Mouse (Mus musculus) adrenal gland, adult 8-10 months (tissue): ENCODE data around the gene Rnf135. TPM values are rescaled to one million over a fixed set of nuclear protein-coding genes. Genes with fewer than 3 reads are reported as not detected.
"Not testable (repeated sequence)": the region's sequence is repeated elsewhere in the genome, so short reads cannot be mapped to it uniquely, and the experiment has no call there.

Experiments used
- DNase-seq: peaks from one replicate; pipeline ENCODE4 v3.0.0; 2022
- total RNA-seq, 4 experiments: library from RNA; stranded (reverse); gene quantifications; 2 replicates each; pipeline ENCODE4 v1.2.4; 2022

The Rnf135 gene
- total RNA-seq, result 10 to 100 TPM; 13.4 to 16.8 (median 13.7) TPM

DNA sequence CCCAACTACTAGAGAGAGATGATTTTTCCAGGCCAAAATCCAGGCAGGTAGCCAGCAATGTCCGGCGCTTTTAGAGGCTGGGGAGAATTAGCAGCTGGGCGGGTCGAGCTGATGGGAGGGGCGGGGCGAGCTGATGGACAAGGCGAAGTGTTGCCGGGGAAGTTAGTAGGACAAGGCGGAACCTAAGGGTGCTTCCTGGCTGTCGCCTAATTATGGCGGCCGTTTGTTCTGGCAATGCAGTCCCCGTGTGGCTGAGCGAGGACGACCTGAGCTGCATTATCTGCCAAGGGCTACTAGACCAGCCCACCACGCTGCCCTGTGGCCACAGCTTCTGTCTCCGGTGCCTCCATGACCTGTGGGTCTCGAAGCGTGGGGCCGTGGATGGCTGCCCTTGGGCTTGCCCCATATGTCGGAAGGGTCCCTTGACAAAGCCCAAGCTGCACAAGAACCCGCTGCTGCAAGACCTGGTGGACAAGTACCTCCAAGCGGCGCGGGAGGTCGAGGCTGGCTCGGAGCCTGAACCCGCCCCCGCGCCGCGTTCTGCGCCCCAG lies at the start of gene Rnf135:
Gene Rnf135, plus strand, starts transcription at position 147 of the 551 bp plus-strand sequence.
- peak; percentile 90 for DNase-seq

DNA sequence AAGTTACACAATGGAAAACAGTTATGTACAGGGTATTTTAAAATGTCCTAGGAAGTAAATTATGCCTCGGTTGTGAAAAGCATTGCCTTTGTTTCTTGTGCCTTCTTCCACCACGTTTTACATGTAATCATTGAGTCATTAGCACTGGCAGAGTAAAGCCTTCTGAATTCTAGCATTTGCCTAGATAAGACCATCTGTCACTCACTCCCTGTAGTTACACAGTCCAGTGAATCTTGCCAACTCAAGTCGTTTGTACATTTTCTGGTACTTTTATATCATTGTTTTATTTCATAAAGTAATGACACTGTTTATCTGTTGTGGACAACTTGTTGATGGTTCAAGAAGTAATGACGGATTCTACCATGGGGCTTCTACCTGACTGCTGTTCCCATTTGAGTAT lies 48.9 kb upstream of the Rnf135 start:
- no peak for DNase-seq

DNA sequence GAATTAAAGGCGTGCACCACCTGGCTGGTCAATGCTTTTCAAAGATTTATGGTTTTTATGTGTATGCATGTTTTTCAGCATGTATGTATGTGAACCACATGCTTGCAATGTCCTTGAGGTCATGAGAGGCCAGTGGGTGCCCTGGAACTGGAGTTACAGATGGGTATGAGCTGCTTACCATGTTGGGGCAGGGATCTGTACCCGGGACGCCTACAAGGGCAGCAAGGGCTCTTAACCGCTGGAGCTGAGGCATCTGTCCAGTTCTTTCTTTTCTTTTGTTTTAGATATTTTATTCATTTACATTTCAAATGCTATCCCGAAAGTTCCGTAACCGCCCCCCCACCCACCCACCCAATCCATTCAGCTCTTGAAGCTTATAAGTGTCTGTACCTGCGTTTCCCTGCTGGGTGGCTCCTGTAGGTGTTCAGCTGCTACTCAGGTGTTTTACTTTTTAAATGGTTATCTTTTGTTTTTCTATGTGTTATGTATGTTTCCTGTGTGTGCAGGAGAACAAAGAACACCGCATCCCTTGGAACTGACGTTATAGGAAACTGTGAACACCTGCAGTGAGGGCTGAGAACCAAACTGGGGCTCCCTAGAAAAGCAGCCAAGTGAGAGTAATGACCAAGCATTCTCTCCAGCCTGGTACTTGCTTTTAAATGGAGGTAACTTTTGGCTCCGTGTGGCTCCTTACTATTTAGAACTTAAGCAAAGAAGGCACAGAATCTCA lies 47.5 kb upstream of the Rnf135 start:
- DNase-seq, result no peak

DNA sequence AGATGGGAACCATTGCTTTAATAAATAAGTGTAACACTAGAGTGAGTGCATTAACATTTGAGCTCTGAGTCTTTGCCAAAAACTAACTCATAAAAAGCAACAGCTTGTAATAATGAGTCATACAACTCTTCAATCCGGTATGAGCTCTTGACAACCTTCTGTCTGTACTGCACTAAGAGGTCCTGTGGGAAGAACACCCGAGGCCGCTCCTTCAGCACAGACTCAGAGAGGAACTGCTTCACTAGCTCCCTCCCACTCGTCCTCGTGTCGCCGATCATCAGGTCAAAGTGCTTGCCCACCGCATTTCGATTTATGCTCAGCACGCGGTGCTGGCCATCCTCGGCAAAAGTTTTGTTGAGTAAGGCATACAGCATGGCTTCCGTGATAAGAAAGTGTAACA lies 46.9 kb upstream of the Rnf135 start:
- no peak for DNase-seq

DNA sequence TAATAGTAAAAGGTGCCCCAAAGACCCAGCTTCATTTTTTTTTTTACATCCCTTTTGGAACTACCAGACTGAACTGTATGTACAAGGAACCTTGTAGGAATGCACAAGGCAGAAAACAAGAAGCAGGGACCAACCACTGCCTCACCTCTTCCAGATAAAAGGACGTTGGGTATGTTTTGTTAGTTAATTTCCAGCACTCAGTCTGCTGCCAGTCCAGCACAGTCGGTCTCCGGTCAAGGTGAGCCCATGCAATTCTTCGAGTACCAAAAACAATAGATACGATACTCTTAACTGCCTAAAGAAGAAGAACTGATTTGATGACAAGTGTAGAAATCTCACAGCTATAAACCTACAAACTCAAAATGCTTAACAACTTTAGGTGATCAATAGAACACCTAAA lies 45.9 kb upstream of the Rnf135 start:
- no peak for DNase-seq

DNA sequence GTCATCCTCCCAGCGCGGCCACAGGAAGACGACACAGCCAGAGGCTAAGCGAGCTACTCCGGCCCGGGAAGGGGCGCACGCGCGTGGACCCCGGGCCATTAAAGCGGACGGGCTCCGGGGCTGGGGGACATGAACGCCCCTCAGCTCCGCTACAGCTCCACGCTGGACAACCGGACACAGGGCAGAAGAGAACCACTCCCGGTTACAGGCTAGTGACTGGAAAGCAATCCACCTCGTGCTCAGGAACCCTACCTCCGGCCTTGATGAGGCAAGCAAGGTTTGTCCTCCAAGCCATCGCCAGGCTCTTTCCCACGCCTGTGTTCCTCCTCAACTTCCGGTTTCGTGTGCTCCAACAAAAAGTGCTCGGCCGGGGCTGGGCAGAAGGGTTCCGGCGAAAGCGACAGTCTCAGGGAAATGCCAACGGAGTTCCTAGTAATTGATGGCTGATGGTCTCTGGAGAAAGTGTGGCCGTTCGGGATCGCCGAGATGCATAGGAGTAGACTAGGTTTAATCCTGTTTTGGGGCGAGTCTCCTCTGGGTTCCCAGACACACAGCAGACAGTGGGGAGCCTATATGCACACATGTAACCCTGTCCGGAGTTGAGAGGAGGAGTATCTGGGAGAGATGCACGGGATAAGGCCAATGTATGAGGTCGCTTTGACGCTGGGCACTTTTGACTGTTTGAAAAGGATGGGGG lies 41.7 kb upstream of the Rnf135 start, which contains the start of gene Tefm:
Gene Tefm, minus strand, starts transcription at position 351 of the 697 bp plus-strand sequence.
- peak; percentile 75 for DNase-seq

DNA sequence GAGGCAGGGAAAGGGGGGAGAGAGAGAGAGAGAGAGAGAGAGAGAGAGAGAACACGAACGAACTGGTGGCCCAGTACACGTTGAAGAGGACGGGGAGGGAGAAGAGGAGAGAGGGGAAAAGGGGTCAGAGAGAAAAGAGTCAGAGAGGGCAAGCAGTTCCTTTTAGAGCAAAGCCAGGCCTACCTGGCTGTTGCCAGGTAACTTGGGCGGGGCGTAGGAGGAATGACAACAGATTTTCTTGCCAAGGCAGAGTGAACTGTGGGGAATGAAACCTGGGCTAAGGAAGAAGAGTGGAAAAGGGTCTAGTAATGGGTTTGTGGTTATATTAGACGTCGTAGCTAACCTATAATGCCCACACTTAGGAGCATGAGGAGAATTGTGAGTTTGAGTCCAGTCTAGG lies 40.8 kb upstream of the Rnf135 start:
- DNase-seq, result no peak

DNA sequence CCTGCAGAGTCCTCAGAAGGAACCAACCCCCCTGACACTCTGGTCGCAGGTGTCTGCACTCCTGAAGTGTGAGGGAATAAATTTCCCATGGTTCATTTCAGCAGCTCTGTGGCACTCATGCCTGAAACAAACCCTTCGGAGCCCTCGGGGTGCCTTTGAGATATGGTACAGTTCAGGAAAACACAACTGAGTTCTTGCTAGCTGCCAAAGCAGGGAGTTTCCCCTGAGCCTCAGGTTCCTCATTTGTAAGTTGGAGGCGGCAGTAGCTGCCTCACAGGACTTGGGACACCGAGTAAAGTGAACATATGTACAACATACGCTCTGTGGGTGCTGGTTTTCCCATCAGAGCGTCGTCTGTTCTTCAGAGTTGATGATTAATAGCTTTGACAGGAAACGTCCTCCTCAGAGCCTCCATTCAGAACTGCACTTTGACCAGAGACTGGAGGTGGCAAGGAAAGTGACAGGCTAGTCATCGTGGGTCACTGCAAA lies 37.8 kb upstream of the Rnf135 start:
- no peak for DNase-seq

DNA sequence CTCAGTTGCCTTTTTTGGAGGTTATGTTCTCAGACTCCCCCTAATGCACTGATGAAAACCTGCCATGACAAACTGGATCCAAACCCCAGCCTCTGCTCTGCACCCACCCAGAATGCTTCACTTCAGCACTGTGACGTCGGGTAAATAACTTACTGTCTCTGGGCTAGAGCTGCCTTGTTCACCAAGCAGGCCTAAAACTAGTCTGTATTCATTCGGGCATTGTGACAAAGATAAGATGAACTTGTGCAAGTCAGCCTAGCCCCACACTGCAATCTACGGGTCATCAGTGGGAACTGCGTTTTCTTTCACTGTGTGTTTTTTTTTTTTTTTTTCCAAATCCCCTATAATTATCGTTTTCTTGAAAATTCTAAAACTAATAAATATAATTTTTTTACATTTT lies 35.9 kb upstream of the Rnf135 start:
- no peak for DNase-seq

DNA sequence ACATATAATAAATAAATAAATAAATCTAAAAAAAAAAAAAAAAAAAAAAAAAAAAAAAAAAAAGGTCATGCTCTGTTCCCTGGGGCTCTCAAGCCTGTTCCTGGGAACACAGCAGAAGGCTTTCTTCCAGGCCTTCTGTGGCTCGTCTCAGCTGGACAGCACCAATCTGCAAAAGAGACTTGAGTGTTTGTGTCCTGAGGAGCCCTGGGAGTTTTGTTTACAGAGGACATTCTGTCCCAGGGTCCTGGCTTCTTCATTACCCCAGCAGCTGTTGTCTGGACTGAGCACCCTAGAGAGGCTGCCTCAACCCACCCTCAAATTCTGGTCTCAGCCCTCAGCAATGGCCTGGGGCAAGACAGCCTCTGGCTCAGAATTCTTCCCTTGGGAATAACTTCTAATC lies 35.3 kb upstream of the Rnf135 start:
- DNase-seq, result no peak

DNA sequence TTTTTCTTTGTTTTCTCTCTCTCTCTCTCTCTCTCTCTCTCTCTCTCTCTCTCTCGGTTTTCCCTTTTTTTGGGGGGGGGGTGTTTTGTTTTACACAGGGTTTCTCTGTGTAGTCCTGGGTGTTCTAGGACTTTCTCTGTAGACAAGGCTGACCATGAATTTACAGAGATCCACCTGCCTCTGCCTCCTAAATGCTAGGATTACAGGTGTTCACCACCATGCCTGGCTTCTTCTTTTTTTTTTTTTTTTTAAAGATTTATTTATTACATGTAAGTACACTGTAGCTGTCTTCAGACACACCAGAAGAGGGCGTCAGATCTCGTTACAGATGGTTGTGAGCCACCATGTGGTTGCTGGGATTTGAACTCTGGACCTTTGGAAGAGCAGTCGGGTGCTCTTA lies 34.7 kb upstream of the Rnf135 start:
- DNase-seq, result not testable (repeated sequence)

DNA sequence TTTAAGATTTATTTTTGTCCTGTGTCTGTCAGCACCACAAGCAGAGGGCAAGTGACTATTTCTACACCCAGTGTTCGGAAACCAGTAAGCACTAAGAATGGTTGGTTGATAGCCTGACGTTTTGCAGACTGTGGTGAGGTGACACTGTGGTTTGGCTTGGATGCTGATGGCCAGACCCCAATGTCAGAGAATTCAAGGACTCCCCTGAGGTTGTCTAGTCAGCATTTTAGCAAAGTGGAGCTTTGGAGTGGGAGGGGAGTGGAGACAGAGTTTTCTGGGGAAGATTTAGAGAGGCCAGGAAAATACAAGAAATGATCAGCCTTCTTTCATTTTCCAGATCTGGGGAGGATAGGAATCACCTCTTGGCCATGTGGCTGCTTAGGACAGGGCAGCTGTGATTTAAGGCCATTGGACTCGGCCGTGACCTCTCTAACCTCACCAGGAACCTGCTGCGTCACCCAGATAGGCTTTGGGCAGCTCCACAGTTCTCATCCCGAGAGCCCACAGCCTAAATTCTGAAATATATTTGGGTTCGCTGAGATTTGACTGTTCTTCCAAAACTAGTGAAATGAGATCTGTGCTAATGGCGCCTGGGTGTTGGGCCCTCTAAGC lies 34.1 kb upstream of the Rnf135 start:
- no peak for DNase-seq

DNA sequence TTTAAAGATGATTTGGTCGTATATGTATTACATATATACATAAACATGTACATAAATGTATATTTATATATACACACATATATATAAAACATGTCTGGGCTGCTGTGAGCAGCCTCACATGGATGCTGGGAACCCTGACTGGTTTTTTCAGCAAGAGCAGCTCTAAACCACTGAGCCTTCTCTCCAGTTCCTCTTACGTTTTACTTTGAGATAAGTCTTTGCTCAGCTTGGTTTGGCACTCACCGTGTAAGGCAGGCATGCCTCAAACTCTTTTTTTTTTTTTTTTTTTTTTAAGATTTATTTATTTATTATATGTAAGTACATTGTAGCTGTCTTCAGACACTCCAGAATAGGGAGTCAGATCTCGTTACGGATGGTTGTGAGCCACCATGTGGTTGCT lies 33.1 kb upstream of the Rnf135 start:
- no peak for DNase-seq

DNA sequence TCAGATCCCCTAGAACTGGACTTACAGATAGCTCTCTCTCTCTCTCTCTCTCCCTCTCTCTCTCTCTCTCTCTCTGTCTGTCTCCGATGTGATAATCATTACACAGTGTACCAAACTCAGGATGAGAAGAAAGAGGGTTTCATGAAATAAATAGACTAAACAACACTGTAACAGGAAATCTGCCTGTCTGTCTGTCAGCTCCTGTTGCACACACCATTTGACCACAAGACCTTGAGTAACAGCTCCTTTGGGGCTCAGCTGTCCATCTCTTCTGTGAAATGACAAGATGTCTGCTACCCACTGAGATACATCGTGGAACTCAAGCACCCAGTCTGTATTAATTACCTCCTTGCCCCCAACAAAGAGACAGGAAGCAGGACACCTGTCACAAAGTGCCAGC lies 32.1 kb upstream of the Rnf135 start:
- DNase-seq, result no peak

DNA sequence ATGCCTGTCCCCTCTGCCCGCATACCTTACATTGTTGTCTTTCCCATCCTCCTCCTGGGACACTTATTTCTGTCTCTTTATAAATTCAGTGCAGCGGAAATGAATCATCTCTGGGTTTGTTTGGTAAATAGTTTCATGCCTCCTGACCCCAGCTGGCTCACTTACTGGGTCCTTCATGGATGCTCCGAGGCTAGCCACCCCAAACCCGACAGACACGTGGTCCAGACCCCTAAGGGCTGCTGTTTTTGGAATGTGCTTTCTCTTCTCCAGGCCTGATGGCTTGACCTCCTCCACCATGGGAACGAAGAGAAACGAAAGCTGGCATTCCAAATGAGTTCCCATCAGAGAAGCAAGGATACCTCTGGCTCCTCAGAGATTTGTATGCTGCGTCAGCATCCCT lies 31.3 kb upstream of the Rnf135 start:
- DNase-seq, result no peak

DNA sequence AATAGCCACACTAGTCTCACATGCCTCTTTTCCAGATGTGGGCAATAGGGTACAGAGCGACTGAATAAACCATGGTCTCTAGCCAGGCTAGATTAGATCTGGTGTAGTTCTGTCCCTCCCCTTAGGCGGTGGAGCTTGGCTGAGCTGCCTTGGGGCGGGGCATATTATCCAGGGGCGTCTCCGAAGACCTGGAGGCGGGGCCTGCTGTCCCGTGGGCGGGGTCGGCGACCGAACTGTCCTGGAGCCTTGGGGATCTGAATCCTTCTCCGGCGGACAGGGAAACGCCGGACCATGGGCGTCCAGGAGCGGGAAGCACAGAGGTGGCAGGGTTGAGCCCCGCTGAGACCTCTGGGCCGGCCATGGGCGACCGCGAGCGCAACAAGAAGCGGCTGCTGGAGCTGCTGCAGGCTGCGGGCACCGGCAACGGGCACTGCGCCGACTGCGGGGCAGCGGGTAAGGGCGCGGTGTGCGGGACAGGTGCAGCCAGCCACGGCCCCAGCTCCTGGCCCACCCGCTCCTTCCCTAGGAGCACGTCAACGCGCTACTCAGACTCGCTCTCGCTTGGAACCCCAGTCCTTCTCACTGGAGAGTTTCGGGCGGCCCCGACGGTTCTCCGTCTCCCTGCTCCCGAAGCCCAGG lies 29.7 kb upstream of the Rnf135 start, which contains the start of gene Adap2:
Gene Adap2, plus strand, starts transcription at position 249 of the 639 bp plus-strand sequence.
- DNase-seq, result peak; percentile 91

DNA sequence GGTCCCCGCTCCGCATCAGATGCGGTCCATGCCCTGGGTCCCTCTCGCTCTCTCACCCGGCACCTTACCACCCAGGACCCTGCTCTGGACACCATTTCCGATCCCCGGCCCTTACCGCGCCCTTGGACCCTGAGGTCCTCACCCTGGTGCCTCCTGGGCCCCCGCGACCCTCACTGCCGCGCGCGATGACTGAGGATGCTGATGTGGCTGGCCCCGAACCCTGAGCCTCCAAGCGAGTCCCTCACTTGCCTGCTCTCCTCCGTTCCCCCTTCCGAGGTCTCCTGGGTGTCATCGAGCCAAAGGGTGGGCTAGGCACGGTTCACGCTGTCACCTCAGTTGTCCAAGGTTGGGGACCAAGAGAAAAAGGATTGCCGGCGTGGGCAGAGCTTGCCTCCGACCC lies 29.1 kb upstream of the Rnf135 start:
- DNase-seq, result no peak

DNA sequence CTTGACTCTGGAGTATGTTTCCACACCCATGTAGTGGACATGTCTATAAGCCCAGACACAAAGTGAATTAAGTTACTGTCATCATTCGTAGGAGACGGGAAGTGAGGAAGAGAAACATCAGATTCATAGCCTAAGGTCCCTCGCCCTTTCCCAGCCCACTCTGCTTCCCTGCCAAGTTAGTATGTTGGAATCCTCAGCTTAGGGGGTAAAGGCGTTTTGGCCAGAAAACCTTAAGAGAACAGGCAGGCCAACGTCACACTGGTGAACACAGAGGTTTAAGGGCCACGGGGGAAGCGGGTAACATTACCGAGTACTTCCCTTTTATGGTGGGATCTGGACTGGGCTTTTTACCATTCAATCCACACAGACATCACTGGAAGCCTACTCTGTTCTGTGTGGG lies 28.1 kb upstream of the Rnf135 start:
- no peak for DNase-seq

DNA sequence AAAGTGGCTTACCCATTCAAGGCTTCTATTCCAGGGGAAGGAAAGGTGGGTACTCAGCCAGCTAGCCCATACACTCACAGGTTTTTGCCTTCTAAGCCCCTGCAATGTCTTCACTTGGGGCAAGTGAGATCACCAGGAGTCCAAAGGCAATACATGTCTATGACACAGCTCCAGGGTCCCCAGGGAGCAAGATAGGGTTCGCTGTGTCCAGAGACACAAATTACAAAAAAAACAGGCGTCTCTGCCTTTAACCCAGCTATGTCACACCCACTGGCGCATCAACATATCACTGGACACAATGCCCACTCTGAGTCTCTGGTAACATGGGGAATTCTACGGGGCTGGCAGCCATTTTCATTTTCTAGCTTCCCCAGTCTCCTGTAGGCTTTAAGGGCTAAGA lies 27.7 kb upstream of the Rnf135 start:
- no peak for DNase-seq

DNA sequence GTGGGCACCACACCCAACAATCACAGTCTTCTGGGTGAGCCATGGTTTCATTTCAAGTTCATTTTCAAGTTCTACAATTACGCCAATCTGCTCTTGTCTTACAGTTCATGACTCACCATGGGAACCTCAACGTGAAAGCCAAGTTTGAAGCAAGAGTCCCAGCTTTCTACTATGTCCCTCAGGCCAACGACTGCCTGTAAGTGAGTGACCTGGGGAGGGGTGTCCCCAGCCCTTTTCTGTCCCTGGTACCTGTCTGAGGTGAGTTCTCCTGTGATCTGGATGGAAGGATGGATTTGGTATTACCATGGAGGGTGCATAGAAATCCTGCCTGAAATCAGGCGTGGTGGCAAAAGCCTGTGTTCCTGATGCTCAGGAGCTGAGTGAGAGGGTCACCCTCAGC lies 26.8 kb upstream of the Rnf135 start:
- no peak for DNase-seq

DNA sequence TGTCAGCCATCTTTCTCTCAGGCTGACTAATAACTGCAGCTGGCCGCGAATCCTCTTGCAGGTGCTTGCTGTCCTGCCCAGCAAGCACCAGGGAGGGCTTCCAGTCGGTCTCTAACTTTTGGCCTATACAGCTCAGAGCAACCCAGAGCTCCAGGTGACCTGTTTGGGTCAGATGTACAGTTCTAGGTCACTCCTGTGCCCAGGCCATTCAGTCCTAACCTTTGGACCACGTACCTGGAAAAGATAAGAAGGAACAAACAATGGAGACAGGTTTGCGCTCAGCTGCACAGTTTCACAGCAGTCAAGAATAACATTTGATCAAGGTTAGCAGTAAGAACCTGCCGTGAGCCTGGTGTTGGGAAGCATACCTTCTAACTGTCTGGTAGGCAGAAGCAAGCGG lies 24.6 kb upstream of the Rnf135 start:
- no peak for DNase-seq

DNA sequence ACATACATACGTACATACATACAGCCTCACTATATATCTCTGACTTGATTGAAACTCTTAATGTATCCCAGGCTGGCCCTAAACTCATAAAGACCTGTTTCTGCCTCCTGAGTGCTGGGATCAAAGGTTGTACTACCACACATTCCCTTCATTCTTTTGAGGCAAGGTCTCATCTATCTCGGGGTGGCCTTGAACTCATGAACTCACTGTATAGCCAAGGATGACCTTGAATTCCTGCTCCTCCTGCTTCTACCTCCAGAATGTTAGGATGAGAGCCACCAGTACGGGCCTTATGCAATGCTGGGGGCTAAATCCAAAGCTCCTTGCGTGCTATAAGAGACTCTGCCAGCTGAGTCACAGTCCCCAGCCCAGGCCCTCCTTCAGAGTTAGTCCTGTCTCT lies 22.6 kb upstream of the Rnf135 start:
- no peak for DNase-seq
